Mouse (Mus musculus) lung, embryonic 15.5 days (tissue): Measurements from ENCODE around the gene Arhgef3. TPM values are rescaled to one million over a fixed set of nuclear protein-coding genes. Genes with fewer than 3 reads are reported as not detected.

ENCODE experiments used
- ATAC-seq: fragments of 200-750 bp; cut with Nextera tagmentation; 2 replicates; pipeline ENCODE4 v1.8.0; 2017; ENCODE audit warnings: moderate number of reproducible peaks, borderline replicate concordance; ENCODE audit not compliant: low FRiP score, low TSS enrichment; ENCODE audit errors: extremely low read depth
- H3K27ac ChIP-seq: fragments of 300-500 bp; sonication (generic); 2 replicates; pipeline ENCODE4 v1.5.1; 2015; ENCODE audit warnings: moderate library complexity, mild to moderate bottlenecking, inconsistent platforms
- H3K27me3 ChIP-seq: fragments of 300-500 bp; sonication (generic); 2 replicates; pipeline ENCODE4 v1.6.1; 2015; ENCODE audit warnings: inconsistent platforms
- H3K36me3 ChIP-seq: fragments of 300-500 bp; sonication (generic); 2 replicates; pipeline ENCODE4 v1.6.1; 2015; ENCODE audit warnings: inconsistent platforms
- H3K4me1 ChIP-seq: fragments of 300-500 bp; sonication (generic); 2 replicates; pipeline ENCODE4 v1.6.1; 2015; ENCODE audit warnings: inconsistent platforms
- H3K4me2 ChIP-seq: fragments of 300-500 bp; sonication (generic); 2 replicates; pipeline ENCODE4 v1.6.1; 2015; ENCODE audit warnings: inconsistent platforms, mild to moderate bottlenecking, moderate library complexity
- H3K4me3 ChIP-seq: fragments of 300-500 bp; sonication (generic); 2 replicates; pipeline ENCODE4 v1.5.1; 2015; ENCODE audit warnings: mild to moderate bottlenecking, inconsistent platforms
- H3K9ac ChIP-seq: fragments of 300-500 bp; sonication (generic); 2 replicates; pipeline ENCODE4 v1.6.1; 2015; ENCODE audit warnings: inconsistent platforms
- H3K9me3 ChIP-seq: fragments of 300-500 bp; sonication (generic); 2 replicates; pipeline ENCODE4 v1.6.1; 2016; ENCODE audit warnings: inconsistent platforms
- WGBS: fragments of 180-500 bp; shearing (Covaris S2); methylation state at CpG from one replicate; pipeline ENCODE4 v1.1.7; 2015; 5-methylcytosine and 5-hydroxymethylcytosine counted together
- polyA plus RNA-seq: library from polyadenylated mRNA; unstranded; fragments of >200 nt; fragmentation: Nextera tagmentation; extraction: Ambion mirVana; gene quantifications from 2 replicates; pipeline ENCODE4 v1.2.1, GENCODE M21; 2015

The Arhgef3 gene
- 9.2 and 10.9 TPM in 2 replicates for polyA plus RNA-seq

GRCm38 (mm10) chr14:27114362-27115274 lies at the start of gene Arhgef3:
Gene Arhgef3, plus strand, starts transcription at chr14:27114899.
- under 1% methylated on average over 52 of the region's 58 CpGs for WGBS
- Histone ChIP-seq H3K9ac (peak within 1 kb of the TSS; percentile 49), H3K4me2 (peak within 1 kb of the TSS; percentile 100), H3K4me1 (peaks cover 5% of the 10 kb centered on the region; the same call in 1 of the 2 replicates), H3K36me3 (no peaks in the 10 kb centered on the region), H3K27me3 (peaks cover 40% of the 10 kb centered on the region), H3K9me3 (no peaks in the 10 kb centered on the region), H3K4me3 (peak within 1 kb of the TSS; percentile 57), H3K27ac (no peak within 1 kb of the TSS)
- peak; percentile 87 for ATAC-seq

GRCm38 (mm10) chr14:27066171-27066929 lies 48.3 kb upstream of the Arhgef3 start:
- no peaks in the 10 kb centered on the region for H3K9me3 ChIP-seq
- no peak overlapping the region for H3K9ac ChIP-seq
- H3K4me2 ChIP-seq, result no peak overlapping the region; the same call in 1 of the 2 replicates
- no peak overlapping the region for H3K4me3 ChIP-seq
- peak; percentile 73; the same call in 1 of the 2 replicates for ATAC-seq
- H3K27me3 ChIP-seq, result no peaks in the 10 kb centered on the region
- H3K27ac ChIP-seq, result peak overlapping the region; percentile 74
- H3K4me1 ChIP-seq, result peaks cover 48% of the 10 kb centered on the region
- WGBS, result 22% methylated on average over 9 of the region's 9 CpGs
- H3K36me3 ChIP-seq, result no peaks in the 10 kb centered on the region

GRCm38 (mm10) chr14:27067866-27068271 lies 46.8 kb upstream of the Arhgef3 start:
- no peaks in the 10 kb centered on the region for H3K9me3 ChIP-seq
- no peaks in the 10 kb centered on the region for H3K36me3 ChIP-seq
- no peak overlapping the region for H3K9ac ChIP-seq
- H3K4me1 ChIP-seq, result peaks cover 53% of the 10 kb centered on the region
- H3K4me2 ChIP-seq, result peak overlapping the region; percentile 19; the same call in 1 of the 2 replicates
- H3K4me3 ChIP-seq, result no peak overlapping the region
- peak overlapping the region; percentile 42 for H3K27ac ChIP-seq
- H3K27me3 ChIP-seq, result no peaks in the 10 kb centered on the region
- WGBS, result 25% methylated on average over 6 of the region's 6 CpGs
- ATAC-seq, result peak; percentile 13; the same call in 1 of the 2 replicates

GRCm38 (mm10) chr14:27069434-27070097 lies 45.1 kb upstream of the Arhgef3 start:
- H3K27ac ChIP-seq, result no peak overlapping the region
- WGBS, result 50% methylated on average over 8 of the region's 8 CpGs

GRCm38 (mm10) chr14:27070128-27070527 lies 44.6 kb upstream of the Arhgef3 start:
- WGBS, result 39% methylated on average over 3 of the region's 3 CpGs
- H3K27me3 ChIP-seq, result no peaks in the 10 kb centered on the region
- H3K4me2 ChIP-seq, result no peak overlapping the region
- no peak overlapping the region for H3K27ac ChIP-seq
- H3K9me3 ChIP-seq, result no peaks in the 10 kb centered on the region
- no peaks in the 10 kb centered on the region for H3K36me3 ChIP-seq
- ATAC-seq, result no peak
- peaks cover 70% of the 10 kb centered on the region for H3K4me1 ChIP-seq
- H3K4me3 ChIP-seq, result no peak overlapping the region
- H3K9ac ChIP-seq, result no peak overlapping the region

More at GRCm38 (mm10) chr14:27069434-27070097, 45.1 kb upstream of the Arhgef3 start:
- Histone ChIP-seq H3K9me3 (no peaks in the 10 kb centered on the region), H3K4me1 (peaks cover 65% of the 10 kb centered on the region), H3K4me2 (no peak overlapping the region), H3K9ac (no peak overlapping the region), H3K27me3 (no peaks in the 10 kb centered on the region), H3K4me3 (no peak overlapping the region), H3K36me3 (no peaks in the 10 kb centered on the region)
- no peak for ATAC-seq

- H3K9ac ChIP-seq, result no peak overlapping the region
- H3K4me1 ChIP-seq, result peaks cover 73% of the 10 kb centered on the region
- H3K9me3 ChIP-seq, result no peaks in the 10 kb centered on the region
- no peak overlapping the region for H3K4me3 ChIP-seq
- no peaks in the 10 kb centered on the region for H3K27me3 ChIP-seq
- H3K36me3 ChIP-seq, result no peaks in the 10 kb centered on the region
- 33% methylated on average over 9 of the region's 9 CpGs for WGBS
- H3K27ac ChIP-seq, result no peak overlapping the region
- no peak for ATAC-seq
- no peak overlapping the region for H3K4me2 ChIP-seq
Measured at GRCm38 (mm10) chr14:27070758-27071157, 43.9 kb upstream of the Arhgef3 start.

GRCm38 (mm10) chr14:27071985-27072384 lies 42.7 kb upstream of the Arhgef3 start:
- no peak overlapping the region for H3K9ac ChIP-seq
- no peak overlapping the region for H3K4me2 ChIP-seq
- WGBS, result 11% methylated on average over 3 of the region's 3 CpGs
- no peaks in the 10 kb centered on the region for H3K9me3 ChIP-seq
- no peak overlapping the region for H3K4me3 ChIP-seq
- no peaks in the 10 kb centered on the region for H3K27me3 ChIP-seq
- H3K36me3 ChIP-seq, result no peaks in the 10 kb centered on the region
- no peak for ATAC-seq
- no peak overlapping the region for H3K27ac ChIP-seq
- H3K4me1 ChIP-seq, result peaks cover 73% of the 10 kb centered on the region

GRCm38 (mm10) chr14:27075084-27075483 lies 39.6 kb upstream of the Arhgef3 start:
- WGBS, result 40% methylated on average over 6 of the region's 6 CpGs

GRCm38 (mm10) chr14:27075909-27076521 lies 38.7 kb upstream of the Arhgef3 start:
- Histone ChIP-seq H3K4me2 (no peak overlapping the region), H3K9ac (no peak overlapping the region)

More at GRCm38 (mm10) chr14:27075084-27075483, 39.6 kb upstream of the Arhgef3 start:
- Histone ChIP-seq H3K36me3 (no peaks in the 10 kb centered on the region), H3K9ac (no peak overlapping the region), H3K4me1 (peaks cover 52% of the 10 kb centered on the region), H3K27me3 (no peaks in the 10 kb centered on the region), H3K9me3 (no peaks in the 10 kb centered on the region), H3K27ac (peak overlapping the region; percentile 24; the same call in 1 of the 2 replicates), H3K4me3 (no peak overlapping the region), H3K4me2 (peak overlapping the region; percentile 19; the same call in 1 of the 2 replicates)
- ATAC-seq, result no peak

GRCm38 (mm10) chr14:27076522-27076920 lies 38.2 kb upstream of the Arhgef3 start:
- H3K4me1 ChIP-seq, result peaks cover 41% of the 10 kb centered on the region
- no peaks in the 10 kb centered on the region for H3K27me3 ChIP-seq
- H3K4me3 ChIP-seq, result no peak overlapping the region
- no peaks in the 10 kb centered on the region for H3K36me3 ChIP-seq
- no peak for ATAC-seq
- H3K4me2 ChIP-seq, result no peak overlapping the region
- no peaks in the 10 kb centered on the region for H3K9me3 ChIP-seq
- 52% methylated on average over 2 of the region's 2 CpGs for WGBS
- H3K9ac ChIP-seq, result no peak overlapping the region
- no peak overlapping the region for H3K27ac ChIP-seq

More at GRCm38 (mm10) chr14:27075909-27076521, 38.7 kb upstream of the Arhgef3 start:
- Histone ChIP-seq H3K4me3 (no peak overlapping the region), H3K9me3 (no peaks in the 10 kb centered on the region), H3K4me1 (peaks cover 44% of the 10 kb centered on the region), H3K27ac (no peak overlapping the region), H3K27me3 (no peaks in the 10 kb centered on the region), H3K36me3 (no peaks in the 10 kb centered on the region)
- no peak for ATAC-seq
- WGBS, result 64% methylated on average over 8 of the region's 8 CpGs
